Mouse (Mus musculus): ENCODE results near the gene Arhgap22.
A peak's percentile ranks its signal among the peaks of the same experiment; 100 is the strongest.

The Arhgap22 gene

DNA sequence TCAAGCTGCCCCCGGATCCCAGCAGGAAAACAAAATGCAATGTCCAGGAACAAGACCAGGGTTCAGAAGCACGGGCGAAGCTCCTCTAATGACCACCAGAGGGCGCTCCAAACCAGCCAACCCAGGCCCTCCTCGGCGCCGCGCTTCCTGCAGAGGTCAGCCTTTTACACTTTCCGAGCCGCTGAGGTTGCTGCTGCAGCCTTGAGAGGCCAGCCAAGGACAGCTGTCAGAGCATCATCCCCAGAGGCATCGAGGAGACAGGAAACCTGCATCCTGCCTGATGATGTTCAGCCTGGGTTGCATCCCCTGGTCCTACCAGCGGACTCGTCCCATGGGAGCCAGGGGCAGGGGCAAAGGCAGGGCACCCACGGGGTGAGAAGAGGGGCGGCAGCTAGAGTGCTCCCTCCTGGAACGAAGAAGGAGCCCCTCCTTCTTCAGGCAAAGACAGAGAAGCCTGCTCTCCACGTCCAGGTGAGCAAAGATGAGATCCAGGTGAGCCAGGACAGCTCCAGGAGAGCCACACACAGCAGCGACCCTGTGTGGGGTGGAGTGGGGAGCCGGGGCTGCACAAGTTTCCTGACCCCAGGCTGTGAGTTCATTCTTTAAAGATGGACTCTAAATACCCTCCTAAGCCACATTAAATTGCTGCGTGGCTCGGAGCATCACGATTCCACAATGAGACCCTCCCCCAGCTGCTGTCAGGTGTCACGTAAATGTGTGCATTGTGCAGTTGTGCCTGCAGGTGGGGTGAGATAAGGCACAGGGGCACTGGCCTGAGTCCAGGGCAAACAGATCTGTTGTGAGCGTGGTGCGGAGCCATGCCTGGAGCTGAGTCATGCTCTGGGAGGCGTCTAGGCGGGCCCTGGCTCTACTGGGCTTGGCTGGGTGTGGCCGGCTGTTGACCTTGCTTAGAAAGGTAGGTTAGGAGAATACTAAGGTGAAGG is at the start of gene Arhgap22:
TSS of gene Arhgap22 (plus strand) at position 204 of the 944 bp plus-strand sequence.
- DNase-seq (ENCODE audit: low spot score) = peak; percentile 65

DNA sequence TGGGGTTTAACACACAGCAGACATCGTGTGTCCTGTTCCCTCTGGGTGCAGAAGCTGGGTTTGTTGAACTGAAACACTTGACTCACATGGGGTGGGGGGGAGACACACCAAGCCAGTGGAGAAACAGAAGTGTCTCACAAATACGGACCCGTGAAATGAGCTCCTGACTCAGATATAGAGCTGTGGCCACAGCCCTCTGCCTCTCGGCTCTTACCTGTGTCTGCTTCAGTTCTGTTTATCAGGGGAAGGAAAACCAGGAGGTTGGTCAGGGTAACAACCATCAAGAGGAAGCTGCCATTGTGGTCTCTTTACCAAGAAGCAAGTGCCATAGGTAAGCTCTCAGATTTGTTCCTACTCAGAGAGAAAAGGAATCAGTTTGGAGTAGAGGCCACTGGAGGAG is 45.1 kb upstream of the Arhgap22 start:
- no peak for DNase-seq (ENCODE audit: low spot score)

DNA sequence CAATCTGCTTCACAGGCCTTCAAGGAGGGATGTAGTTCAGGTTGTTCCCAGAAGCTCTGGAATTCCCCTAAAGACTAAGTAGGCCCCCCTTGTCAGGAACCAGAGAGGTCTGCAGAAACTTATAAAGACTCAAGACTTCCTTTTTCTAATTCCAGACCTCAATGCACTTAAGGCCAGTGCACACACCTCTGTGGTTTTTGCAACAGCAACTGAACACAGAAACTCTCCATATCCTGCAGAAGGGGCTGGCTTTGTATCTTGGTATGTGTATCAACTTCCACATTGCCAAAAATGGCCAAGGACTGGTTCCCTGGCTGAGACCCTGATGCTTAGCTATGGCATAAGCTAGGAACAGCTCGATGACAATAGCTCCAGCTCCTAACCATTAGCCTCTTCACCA is 41.9 kb upstream of the Arhgap22 start:
- no peak for DNase-seq (ENCODE audit: low spot score)

DNA sequence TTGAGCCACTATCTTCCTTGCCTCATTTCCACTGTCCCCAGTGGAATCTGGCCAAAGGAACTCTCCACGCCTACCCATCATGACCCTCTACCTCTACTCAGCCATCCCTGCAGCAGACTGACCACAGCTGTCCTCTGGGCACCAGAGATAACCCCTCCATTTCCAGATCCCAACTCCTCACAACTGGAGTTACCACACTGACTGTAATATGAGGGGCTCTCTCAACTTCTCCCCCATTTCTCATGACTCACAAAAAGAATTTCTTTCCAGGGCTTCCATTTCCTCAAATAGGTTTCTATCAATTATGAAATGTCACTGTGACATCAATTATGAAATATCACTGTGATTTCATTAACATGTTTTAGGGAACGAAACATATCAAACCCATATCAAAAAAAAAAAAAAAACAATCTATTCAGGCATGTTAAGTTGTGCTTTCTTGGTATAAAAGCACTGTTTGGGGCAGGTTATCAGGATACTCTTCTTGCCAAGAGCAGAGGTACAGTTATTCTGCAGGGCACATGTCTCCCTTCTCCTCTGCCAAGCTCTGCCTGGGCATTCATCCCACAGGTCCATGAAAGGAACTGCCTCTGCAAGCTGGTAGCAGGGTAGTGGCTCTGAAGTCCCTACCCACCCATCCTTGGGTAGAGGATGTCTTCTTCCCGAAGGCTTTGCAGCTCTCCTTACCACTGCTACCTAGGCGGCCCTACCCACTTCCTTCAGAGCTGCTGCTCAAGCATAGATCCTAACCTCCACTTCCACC is 38.6 kb upstream of the Arhgap22 start:
- DNase-seq (ENCODE audit: low spot score) = no peak

DNA sequence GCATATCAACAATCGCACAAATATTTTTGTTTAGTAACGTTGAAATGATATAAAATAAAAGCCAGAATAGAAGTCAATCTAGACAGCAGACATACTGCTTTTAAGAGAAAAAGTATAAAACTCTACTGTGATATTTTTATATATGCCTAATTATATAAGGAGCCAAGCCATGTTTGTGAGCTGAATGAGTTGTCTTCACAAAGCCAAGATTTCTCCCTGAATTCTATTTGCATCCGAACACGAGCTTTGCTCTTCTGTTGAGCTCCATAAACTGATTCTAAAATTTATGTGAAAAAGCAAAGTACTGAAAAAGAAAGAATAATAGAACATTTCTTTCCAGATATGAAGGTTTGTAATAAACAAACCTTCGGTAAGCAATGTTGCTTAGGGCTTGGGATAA is 33.7 kb upstream of the Arhgap22 start:
- DNase-seq (ENCODE audit: low spot score) = no peak

DNA sequence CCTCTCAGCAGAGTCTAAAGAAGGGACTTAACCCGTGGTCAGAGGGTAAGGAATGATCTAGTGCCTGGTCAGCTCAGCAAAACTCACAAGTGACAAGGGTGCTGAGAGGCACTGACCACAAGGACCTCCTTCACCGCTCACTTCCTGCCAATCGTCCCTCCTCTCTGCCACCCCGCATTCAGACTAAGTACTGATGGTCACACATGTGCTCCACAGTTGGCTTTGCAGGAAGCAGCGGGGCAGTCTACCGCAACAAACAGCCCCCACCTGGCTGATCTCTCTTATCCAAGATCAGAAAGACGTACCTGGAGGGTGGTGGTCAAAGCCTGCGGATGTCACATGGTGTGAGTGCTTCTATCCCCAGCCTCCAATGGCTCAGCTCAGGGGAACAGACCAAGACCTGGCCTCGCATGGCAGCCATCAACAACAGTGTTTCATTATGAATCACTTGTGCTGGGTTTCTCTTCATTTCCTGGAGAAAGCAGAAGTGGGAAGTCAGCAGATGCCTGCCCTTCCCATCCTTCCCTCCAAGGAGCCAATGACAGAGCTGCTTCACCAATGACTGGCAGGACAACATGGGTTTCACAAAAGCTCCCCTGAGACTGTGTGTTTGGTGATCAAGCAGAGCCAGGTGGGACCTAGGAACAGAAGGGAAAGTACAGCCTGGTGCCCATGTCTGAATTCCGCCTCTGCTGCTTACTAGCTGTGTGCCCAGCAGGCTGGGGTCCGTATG is 28.6 kb upstream of the Arhgap22 start, which contains the start of gene Wdfy4:
TSS of gene Wdfy4 (minus strand) at position 441 of the 733 bp plus-strand sequence.
- no peak for DNase-seq (ENCODE audit: low spot score)

DNA sequence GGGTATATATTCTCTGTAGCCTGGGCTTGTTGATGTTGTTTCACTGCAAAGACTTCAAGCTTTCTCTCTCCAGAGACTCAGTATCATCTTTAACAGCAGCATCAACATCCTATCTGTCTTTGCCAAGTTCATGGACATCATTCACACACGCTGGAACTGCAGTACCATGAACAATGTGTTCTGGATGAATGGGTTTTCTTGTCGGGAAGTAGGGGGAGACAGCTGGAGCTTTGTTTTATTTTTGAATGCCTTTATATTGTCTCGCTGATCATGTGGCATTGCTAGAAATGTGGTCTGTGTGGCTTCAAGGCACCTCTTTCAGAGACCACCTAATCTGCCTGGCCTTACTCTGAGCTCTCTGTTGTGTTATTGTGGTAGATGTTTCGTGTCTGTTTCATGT is 26.6 kb upstream of the Arhgap22 start:
- no peak for DNase-seq (ENCODE audit: low spot score)

DNA sequence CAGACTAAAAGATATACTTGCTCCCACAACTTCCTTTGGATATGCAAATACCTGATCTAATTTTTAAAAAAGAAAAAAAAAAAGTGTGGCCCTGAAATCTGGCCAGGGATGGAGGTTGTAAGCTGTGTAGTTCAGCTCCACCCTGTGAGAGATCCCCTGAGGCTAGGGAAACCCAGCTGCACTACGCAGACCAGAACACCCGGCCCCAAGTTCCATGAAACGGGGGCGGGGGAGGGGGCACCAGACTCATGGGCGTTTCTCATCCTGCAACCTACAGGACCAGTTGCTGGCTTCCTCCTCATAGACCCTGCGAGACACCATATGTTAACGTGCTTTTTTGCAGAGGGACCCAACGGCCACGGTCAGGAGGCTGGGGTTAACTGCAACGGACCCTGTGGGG is 24.6 kb upstream of the Arhgap22 start:
- no peak for DNase-seq (ENCODE audit: low spot score)

DNA sequence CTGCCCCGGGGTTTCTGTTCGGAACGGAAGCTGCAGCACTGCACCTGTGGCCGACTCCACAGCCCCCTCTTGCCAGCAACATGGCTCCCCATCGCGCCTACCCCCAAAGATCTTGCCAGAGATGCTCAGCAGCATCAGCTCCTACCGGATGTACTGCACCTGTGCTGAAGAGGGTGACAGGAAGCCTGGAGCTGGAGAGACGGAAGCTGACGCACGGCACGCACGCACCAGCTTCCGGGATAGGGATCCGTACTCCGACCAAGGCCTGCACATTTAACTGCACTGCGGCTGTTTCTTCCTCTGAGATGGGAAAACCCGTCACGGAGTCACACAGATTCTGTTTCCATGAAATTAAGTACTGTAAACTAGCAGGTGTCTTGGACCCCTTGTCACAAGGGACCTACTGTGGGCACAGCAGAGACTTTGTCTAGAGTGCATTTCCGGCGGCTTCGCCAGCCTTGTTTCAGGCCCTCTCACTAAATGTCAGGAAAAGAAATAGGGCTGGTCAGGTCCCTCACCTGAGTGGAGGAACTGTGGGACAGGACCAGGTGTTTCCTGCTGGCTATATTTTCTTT is 23.9 kb upstream of the Arhgap22 start:
- no peak for DNase-seq (ENCODE audit: low spot score)

DNA sequence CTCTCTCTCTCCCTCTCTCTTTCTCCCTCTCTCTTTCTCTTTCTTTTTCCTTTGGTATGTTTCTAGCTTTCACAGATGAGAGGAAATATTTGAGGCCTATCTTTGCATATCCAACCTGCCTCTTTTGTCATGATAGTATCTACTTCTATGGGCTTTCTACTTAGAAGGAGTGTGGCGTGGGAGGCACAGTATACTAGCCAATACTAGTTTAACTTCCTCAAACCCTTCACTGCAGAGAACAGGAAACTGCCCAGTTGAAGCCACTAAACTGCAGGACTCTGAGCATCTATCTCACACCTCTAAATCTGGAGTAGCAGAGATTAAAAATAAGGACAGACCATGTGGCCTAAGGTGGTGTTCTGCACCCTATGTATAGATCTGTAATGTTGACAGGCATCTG is 23.2 kb upstream of the Arhgap22 start:
- DNase-seq (ENCODE audit: low spot score) = no peak

DNA sequence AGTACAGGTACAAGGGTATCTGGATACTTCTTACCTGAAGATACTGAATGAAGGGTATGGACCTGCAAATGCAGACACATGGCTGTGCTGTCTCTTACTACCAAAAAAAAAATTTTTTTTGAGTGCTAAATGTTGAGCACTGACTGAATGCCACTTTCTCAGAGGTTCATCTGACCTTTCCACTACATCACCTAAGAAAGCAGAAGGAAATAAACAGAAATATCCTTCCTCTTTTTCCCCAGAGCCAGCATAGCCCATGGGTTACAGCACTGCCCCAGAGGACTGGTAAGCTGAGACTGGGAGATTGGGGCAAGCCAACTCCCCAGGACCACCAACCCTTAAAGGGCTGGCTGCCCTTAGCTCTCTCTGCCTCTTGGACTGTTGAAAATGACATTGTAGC is 20.1 kb upstream of the Arhgap22 start:
- no peak for DNase-seq (ENCODE audit: low spot score)

DNA sequence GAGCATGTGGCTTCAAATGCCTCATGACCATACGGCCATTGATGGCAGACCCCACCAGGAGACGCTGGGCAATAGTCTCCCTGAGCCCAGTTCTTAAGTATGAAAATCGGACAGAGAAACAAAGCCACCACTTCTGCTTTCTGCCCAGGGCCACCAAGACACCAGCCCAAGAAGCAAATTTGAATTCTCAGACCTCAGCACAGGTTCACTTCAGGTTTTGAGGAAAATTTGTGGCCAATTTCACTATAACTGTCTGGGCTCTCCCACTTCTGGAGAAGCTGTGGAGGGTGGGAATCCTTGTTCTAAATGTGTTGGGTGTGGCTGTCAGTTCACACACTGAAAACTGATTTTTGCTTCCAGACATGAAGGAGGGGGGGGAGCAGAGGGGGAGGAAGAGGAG is 19.6 kb upstream of the Arhgap22 start:
- no peak for DNase-seq (ENCODE audit: low spot score)

DNA sequence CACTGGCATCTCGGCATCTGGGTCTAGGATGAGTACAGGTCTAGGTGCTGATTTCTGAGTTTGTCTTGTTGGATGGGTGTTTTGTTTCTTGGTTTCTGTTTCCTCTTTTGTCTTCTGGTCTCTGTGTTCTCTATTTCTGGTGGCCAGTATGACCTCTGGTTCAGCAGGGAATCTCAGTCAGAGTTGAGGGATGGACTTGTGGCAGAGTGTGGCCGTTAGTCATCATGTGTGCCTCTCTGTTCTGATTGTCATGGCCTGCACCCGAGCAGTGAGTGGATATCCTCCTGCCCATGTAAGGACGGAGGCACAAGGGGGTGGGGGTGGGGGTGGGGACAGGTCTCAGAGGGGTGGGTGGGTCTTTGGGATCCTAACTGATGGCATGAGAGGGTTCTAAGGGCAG is 11.7 kb upstream of the Arhgap22 start:
- DNase-seq (ENCODE audit: low spot score) = no peak

DNA sequence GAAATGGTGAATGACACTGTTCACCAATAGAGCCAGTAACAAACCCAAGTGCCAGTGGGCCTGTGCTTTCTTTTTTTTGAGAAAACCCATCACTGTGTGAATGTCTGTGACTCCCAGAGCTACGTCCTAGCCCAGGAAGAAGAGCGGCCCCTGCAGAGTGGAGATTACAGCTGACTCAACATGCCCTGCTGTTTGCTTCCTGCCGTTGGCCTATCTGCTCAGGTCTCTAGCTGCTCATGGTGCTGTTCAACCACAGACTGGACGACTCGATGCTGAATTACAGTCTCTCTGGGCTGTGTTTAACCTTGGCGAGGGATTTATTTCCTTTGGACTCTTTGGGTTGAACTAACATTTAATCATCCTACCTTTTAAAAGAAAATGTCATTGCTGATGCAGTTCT is 10.9 kb upstream of the Arhgap22 start:
- DNase-seq (ENCODE audit: low spot score) = no peak

DNA sequence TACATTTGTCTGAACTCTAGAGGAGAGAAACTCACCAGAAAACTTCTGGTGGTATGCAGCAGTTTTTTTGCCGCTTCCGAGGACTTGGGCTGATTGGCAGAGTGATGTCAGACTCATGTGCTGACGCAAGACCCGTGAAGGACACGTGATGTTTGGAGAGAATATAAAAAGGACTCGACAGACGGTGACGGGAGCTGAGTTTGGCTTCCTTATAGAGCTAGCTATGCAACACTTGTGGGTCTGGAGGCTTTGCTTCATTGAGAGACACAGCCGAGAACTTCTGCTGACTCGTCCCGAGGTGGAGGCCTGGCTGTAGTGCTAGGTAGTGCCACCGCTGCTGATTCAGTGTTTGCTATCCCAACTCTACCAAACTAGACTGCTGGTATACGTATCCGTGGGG is 10.0 kb upstream of the Arhgap22 start:
- DNase-seq (ENCODE audit: low spot score) = no peak

DNA sequence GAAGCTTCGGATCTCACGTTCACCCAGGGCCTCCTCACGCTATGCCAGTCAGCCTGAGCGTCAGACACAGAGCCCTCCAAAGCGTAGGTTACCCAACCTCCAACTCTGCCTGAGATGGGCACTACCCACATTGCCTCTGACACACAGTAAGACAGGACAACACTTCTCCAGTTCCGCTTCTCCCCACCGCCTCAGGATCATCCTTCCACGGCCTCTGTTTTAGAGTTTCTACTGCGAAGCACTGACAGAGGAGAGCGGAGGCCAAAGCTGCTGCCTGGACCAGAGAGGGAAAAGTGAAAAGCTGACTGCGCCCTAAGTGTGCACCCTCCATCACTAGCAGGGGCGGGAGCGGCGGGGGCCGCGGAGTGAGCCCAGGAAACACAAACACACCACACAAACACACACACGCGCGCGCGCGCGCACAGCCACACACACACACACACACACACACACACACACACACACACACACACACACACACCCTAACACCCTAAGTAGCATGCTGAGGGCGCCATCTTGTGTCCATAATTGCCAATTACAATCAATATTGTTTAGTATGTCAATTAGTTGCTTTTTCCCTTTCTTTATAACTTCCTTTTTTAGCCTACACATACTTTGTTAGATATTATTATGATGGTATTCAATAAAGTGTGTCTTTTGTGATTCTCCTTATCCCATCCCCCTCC is 8.4 kb upstream of the Arhgap22 start:
- no peak for DNase-seq (ENCODE audit: low spot score)

DNA sequence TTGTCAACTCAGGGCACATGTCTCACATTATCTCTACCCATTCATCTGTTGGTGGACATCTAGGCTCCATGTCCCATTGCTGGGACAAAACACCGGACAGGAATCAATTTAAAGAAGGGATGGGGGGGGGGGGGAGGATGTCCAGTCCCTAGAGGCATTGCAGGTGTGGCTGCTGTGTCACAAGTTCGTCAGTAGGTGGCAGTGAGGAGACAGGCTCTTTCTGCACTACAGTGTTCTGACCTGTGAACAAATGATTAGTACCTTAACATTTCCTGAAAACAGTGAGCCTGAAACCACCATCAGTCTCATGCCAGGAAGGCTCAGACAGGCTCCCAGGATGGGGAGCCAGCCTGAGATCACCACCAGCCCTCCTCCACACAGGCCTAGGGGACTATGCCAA is 6.8 kb upstream of the Arhgap22 start:
- no peak for DNase-seq (ENCODE audit: low spot score)

DNA sequence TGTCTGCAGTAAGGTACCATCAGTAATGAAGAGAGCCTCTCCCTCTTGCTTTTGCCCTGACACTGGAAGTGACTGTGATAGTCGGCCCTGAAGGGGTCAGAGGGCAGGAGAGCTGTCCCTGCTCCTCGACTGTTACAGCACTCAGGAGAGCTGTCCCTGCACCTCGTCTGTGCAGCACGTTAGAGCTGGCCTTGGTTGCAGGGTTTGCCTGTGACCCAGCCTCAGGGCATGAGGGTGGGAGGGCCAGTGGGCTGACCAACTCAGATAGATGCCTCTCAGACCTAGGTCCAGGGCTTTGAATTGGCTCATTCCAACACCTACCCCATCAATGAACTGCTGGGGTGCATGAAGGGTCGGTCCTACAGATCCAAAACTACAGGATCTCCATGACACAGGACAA is 5.5 kb upstream of the Arhgap22 start:
- DNase-seq (ENCODE audit: low spot score) = no peak

DNA sequence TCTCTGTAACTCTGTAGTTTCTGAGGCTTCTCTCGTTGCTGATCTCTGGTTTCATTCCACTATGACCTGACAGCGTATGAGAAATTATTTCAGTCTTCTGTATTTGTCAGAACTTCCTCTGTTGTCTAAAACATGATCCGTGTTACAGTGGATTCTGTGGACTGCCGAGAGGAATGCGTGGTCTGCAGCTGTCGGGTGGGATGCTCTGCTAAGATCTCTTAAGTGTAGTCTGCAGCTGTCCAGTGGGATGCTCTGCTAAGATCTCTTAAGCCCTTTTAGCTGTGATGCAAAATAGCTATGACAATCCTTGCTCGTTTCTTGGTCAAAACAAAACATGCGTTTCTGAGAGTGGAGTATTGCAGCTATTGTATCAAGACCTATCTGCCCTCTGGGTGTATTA is 3.0 kb upstream of the Arhgap22 start:
- DNase-seq (ENCODE audit: low spot score) = no peak

DNA sequence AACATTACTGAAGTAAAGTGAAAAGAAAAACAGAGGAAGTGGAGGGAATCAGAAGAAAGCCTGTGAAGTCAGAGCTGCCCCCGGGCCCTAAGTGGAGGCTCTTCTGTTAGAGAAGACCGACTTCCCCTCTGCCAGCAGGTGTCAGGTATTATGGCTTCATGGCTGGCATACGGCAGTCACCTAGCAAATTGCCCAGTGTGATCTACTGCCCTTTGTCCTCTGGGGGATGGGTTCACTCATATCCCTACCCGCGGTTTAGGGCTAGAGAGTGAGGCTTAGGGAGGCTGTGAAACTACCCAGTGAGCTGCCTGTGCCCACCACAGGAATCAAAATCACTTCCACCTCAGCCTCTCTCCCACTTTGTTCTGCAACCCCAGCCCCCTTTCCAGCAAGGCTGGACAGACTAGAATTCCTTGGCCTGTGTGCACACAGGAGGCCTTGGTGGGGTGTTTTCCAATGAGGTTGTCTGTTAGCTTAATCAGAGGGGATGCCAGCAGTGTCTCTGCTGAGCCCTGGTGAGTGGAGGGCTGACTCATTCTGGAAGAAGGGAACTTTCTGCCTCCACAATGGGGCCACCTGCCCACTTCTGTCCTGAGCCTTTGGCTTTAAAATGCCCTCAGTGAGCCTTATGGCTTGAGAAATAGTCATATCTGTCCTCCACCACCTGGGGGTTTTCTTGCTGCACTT is 1.4 kb upstream of the Arhgap22 start:
- DNase-seq (ENCODE audit: low spot score) = no peak

DNA sequence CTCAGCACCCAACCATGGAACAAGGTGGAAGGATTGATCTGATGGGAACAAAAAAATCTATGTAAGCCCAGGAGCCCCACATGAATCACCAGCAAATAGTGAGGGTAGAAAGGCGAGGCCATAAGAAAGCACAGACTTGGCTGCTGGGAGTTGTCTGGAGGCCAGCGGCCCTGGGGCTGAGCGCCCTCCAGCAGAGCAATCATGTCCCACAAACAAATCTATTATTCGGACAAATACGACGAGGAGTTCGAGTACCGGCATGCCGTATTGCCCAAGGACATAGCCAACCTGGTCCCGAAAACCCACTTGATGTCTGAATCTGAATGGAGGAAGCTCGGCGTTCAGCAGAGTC is 892 bp upstream of the Arhgap22 start:
- no peak for DNase-seq (ENCODE audit: low spot score)
